Mouse (Mus musculus) adrenal gland, postnatal 25 days (tissue): ENCODE measurements around the gene Rab3gap1. TPM values are rescaled to one million over a fixed set of nuclear protein-coding genes. Genes with fewer than 3 reads are reported as not detected.

Experiments
- DNase-seq: peaks from one replicate; pipeline ENCODE4 v3.0.0; 2021; ENCODE audit warnings: mixed read lengths
- long read RNA-seq: library from polyadenylated mRNA; stranded (forward); transcript quantifications from one replicate; pipeline ENCODE4 v2.0.0, GENCODE M21; 2021
- total RNA-seq: library from RNA; stranded (reverse); gene quantifications from 2 replicates; pipeline ENCODE4 v1.2.3, GENCODE M21; 2021

The Rab3gap1 gene
- total RNA-seq, result 53.7 and 53.8 TPM in 2 replicates
- long read RNA-seq, full-length matches to known transcripts, result 28 of 47 reads
- long read RNA-seq, partial matches to known transcripts, result 12 of 47 reads
- long read RNA-seq, other reads (novel, unspliced or antisense), result 7 of 47 reads

GRCm38 (mm10) chr1:127868300-127869261 lies at the start of gene Rab3gap1:
Gene Rab3gap1, plus strand, starts transcription at chr1:127868773.
- peak; percentile 92 for DNase-seq

GRCm38 (mm10) chr1:127827325-127827724 lies 41.2 kb upstream of the Rab3gap1 start:
- no peak for DNase-seq

- no peak for DNase-seq
Observed at GRCm38 (mm10) chr1:127830215-127830921, 38.2 kb upstream of the Rab3gap1 start.

- no peak for DNase-seq
Observed at GRCm38 (mm10) chr1:127833714-127834113, 34.9 kb upstream of the Rab3gap1 start.

GRCm38 (mm10) chr1:127834202-127834601 lies 34.4 kb upstream of the Rab3gap1 start:
- DNase-seq, result no peak

GRCm38 (mm10) chr1:127836619-127837018 lies 32.0 kb upstream of the Rab3gap1 start:
- DNase-seq, result no peak

- no peak for DNase-seq
Observed at GRCm38 (mm10) chr1:127838602-127839001, 30.0 kb upstream of the Rab3gap1 start.

GRCm38 (mm10) chr1:127845472-127845871 lies 23.1 kb upstream of the Rab3gap1 start:
- DNase-seq, result no peak

- DNase-seq, result peak; percentile 40
Observed at GRCm38 (mm10) chr1:127850075-127850610, 18.4 kb upstream of the Rab3gap1 start.

GRCm38 (mm10) chr1:127854486-127855222 lies 13.9 kb upstream of the Rab3gap1 start, which contains the start of gene Map3k19:
Gene Map3k19, minus strand, starts transcription at chr1:127855031.
- no peak for DNase-seq

GRCm38 (mm10) chr1:127858945-127859648 lies 9.5 kb upstream of the Rab3gap1 start:
- no peak for DNase-seq

- DNase-seq, result no peak
Observed at GRCm38 (mm10) chr1:127859799-127860400, 8.7 kb upstream of the Rab3gap1 start.

GRCm38 (mm10) chr1:127860492-127860891 lies 8.1 kb upstream of the Rab3gap1 start:
- DNase-seq, result no peak

- DNase-seq, result no peak
Observed at GRCm38 (mm10) chr1:127861900-127862299, 6.7 kb upstream of the Rab3gap1 start.

GRCm38 (mm10) chr1:127863806-127864205 lies 4.8 kb upstream of the Rab3gap1 start:
- no peak for DNase-seq

- no peak for DNase-seq
Observed at GRCm38 (mm10) chr1:127869276-127869675, 703 bp downstream of the Rab3gap1 start.

- DNase-seq, result no peak
Observed at GRCm38 (mm10) chr1:127899401-127899800, 30.8 kb downstream of the Rab3gap1 start.

GRCm38 (mm10) chr1:127904774-127905385 lies 36.3 kb downstream of the Rab3gap1 start:
- DNase-seq, result no peak

- no peak for DNase-seq
Observed at GRCm38 (mm10) chr1:127913116-127913515, 44.5 kb downstream of the Rab3gap1 start.

- DNase-seq, result no peak
Observed at GRCm38 (mm10) chr1:127915316-127915715, 46.7 kb downstream of the Rab3gap1 start.
